Mouse (Mus musculus) liver, embryonic 11.5 days (tissue): ENCODE measurements around the gene Fgf10. TPM values are rescaled to one million over a fixed set of nuclear protein-coding genes. Genes with fewer than 3 reads are reported as not detected.

Source experiments
- ATAC-seq: fragments of 200-750 bp; cut with Nextera tagmentation; replicated peaks from 2 replicates; pipeline ENCODE4 v1.8.0; 2017; ENCODE audit warnings: moderate number of reproducible peaks, mild to moderate bottlenecking, moderate TSS enrichment, moderate library complexity; ENCODE audit not compliant: low FRiP score
- DNase-seq: peaks from one replicate; pipeline ENCODE4 v3.0.0-alpha.2; 2017; ENCODE audit warnings: low spot score
- H3K27ac ChIP-seq: fragments of 300-500 bp; sonication (generic); 2 replicates; pipeline ENCODE4 v1.5.1; 2014; ENCODE audit warnings: mild to moderate bottlenecking, low read depth, low read length, control low read depth
- H3K27me3 ChIP-seq: fragments of 300-500 bp; sonication (generic); replicated peaks from 2 replicates; pipeline ENCODE4 v1.6.1; 2014; ENCODE audit warnings: low read length, mixed read lengths; ENCODE audit not compliant: control insufficient read depth, insufficient read depth
- H3K36me3 ChIP-seq: fragments of 300-500 bp; sonication (generic); 2 replicates; pipeline ENCODE4 v1.6.1; 2014; ENCODE audit warnings: mild to moderate bottlenecking, low read length, moderate library complexity, mixed read lengths; ENCODE audit not compliant: control insufficient read depth, insufficient read depth
- H3K4me1 ChIP-seq: fragments of 300-500 bp; sonication (generic); replicated peaks from 2 replicates; pipeline ENCODE4 v1.6.1; 2014; ENCODE audit warnings: low read length, mixed read lengths; ENCODE audit not compliant: control insufficient read depth, insufficient read depth
- H3K4me2 ChIP-seq: fragments of 300-500 bp; sonication (generic); 2 replicates; pipeline ENCODE4 v1.6.1; 2014; ENCODE audit warnings: mild to moderate bottlenecking, control low read depth, moderate library complexity
- H3K4me3 ChIP-seq: fragments of 300-500 bp; sonication (generic); 2 replicates; pipeline ENCODE4 v1.5.1; 2014; ENCODE audit warnings: low read depth, low read length, control low read depth
- H3K9ac ChIP-seq: fragments of 300-500 bp; sonication (generic); 2 replicates; pipeline ENCODE4 v1.6.1; 2014; ENCODE audit warnings: low read depth, low read length, control low read depth
- H3K9me3 ChIP-seq: fragments of 300-500 bp; sonication (generic); 2 replicates; pipeline ENCODE4 v1.6.1; 2016; ENCODE audit warnings: low read length, inconsistent platforms, mixed read lengths; ENCODE audit not compliant: control insufficient read depth
- WGBS: fragments of 180-500 bp; shearing (Covaris S2); extraction: QIAGEN DNeasy Blood & Tissue Kit; methylation state at CpG from one replicate; pipeline ENCODE4 v1.1.7; 2014; 5-methylcytosine and 5-hydroxymethylcytosine counted together
- polyA plus RNA-seq: library from polyadenylated mRNA; unstranded; fragments of >200 nt; fragmentation: Nextera tagmentation; extraction: Ambion mirVana; gene quantifications from 2 replicates; pipeline ENCODE4 v1.2.1, GENCODE M21; 2014

The Fgf10 gene
- polyA plus RNA-seq: 2.2 and 2.4 TPM in 2 replicates

DNA sequence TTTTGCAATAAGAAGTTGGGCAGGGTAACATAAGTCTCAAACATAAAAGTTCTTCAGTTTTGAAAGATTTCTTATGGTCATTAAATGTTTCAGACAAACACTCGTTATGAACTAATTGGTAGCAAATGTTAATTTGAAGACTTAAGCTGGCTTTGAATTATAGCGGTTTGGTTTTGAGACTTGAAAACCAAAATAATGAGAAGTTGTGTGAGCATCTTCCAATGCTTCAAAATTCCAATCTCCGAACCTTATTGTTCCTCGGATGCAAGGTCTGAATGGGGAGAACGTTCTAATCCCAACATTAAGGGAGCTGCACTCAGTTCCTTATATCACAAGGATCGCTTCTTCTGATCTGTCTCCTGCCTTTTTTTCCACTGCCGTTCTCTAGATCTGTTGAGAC lies at the start of gene Fgf10:
TSS of gene Fgf10 (plus strand) at position 301 of the 400 bp plus-strand sequence.
- Histone ChIP-seq H3K36me3 (no peaks in the 10 kb centered on the region), H3K4me2 (no peak within 1 kb of the TSS), H3K9ac (no peak within 1 kb of the TSS), H3K4me3 (no peak within 1 kb of the TSS), H3K27ac (no peak within 1 kb of the TSS), H3K9me3 (no peaks in the 10 kb centered on the region), H3K4me1 (no peaks in the 10 kb centered on the region), H3K27me3 (no peaks in the 10 kb centered on the region)
- 85% methylated on average over 7 of the region's 7 CpGs for WGBS
- ATAC-seq: no peak
- DNase-seq: no peak

DNA sequence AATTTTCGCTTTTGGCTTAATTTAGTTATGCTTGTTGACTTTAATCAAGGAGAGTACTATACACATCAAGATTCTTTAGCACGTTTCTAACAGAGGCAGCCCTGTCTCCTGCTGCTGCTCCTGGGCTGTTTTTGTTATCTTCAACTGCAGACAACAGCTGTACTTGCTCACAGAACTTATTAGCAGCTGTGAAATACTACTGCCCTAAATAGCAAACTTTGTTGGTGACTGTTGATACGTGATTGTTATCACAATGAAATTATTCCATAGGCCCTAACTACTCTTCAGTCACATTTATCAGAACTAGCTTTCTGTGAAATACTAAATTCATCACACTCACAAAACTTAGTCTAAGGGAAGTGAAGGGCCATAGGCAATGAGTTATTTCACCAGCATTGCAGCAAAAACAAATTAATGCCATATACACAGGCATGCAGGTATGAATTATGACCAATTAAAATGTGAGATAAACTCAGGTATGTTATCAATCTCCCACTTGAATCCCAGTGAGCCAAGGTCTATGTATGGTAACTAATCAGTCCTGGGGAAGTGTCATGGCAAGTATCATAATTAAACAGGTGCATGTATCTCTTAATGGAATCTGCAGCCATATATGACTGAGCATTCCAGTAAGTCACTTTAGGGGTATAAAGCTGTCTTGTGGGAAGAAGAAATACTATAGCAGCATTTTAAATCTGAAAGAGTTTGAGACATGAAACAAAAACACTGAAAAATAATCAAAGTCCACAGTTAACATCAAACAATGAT lies 39.7 kb upstream of the Fgf10 start:
- WGBS: 26% methylated on average over 3 of the region's 3 CpGs
- Histone ChIP-seq H3K4me2 (no peak overlapping the region), H3K27me3 (no peaks in the 10 kb centered on the region), H3K9ac (no peak overlapping the region), H3K36me3 (no peaks in the 10 kb centered on the region), H3K9me3 (no peaks in the 10 kb centered on the region), H3K27ac (no peak overlapping the region), H3K4me1 (no peaks in the 10 kb centered on the region), H3K4me3 (no peak overlapping the region)
- ATAC-seq: peak; percentile 97
- no peak for DNase-seq

DNA sequence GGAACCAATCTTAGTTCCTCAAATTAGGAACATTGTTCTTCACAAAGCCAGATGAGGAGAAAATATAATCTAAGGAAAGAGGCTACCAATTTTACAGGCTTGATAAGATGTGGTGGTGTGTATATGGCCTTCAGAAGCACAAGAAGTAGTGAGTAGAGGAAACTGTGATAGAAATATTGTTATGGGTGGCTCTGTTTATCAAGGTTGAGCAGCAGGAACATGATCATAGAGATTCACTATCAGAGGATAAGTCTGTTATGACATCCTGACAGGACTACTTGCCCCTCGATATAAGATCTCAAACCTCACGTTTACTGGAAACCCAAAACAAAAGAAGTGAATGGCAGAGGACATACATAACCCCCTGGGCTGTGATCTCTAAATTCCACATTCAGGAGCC lies 38.1 kb upstream of the Fgf10 start:
- H3K4me1 ChIP-seq: no peaks in the 10 kb centered on the region
- ATAC-seq: peak; percentile 42
- no peak overlapping the region for H3K27ac ChIP-seq
- H3K27me3 ChIP-seq: no peaks in the 10 kb centered on the region
- no peak overlapping the region for H3K4me3 ChIP-seq
- H3K4me2 ChIP-seq: no peak overlapping the region
- H3K36me3 ChIP-seq: no peaks in the 10 kb centered on the region
- 49% methylated on average over 2 of the region's 2 CpGs for WGBS
- no peaks in the 10 kb centered on the region for H3K9me3 ChIP-seq
- no peak for DNase-seq
- H3K9ac ChIP-seq: no peak overlapping the region

DNA sequence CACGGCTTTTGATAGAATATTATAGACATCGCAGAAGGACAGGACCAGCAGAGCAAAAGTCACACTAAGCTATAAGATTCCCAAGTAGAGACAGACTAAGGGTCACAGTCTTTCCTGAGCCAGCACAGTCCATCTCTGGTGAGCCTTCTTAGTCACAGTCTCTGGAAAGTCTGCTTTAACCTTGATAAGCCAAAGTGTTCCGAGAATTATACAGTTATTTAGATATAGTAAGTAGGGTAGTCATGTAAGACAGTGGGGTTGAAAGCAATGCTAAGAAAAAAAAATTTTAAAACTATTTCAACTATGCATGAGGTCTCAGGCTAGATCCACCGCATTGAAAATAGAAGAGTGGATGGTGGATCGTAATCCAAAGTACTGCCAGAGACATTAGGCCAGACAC lies 33.5 kb upstream of the Fgf10 start:
- no peaks in the 10 kb centered on the region for H3K4me1 ChIP-seq
- WGBS: 84% methylated on average over 5 of the region's 5 CpGs
- ATAC-seq: peak; percentile 42; the same call in 1 of the 2 replicates

DNA sequence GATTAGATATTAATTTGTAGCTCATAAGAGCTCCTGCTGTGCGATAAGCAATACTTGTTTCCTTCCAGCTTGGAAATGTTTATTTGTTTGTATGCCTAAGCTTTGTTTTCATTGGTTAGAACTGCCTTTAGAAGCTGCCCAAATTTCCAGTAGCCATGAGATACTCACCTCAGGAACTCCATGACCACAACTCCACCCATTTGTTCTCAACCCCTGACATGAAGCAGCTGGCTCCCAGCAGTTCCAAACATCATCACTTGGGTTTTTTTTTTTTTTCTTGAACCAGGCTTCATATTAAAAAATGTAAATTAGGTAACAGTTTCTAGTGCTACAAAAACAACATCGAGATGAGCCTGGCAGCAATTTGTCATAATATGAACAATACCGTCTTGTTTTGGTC lies 27.0 kb upstream of the Fgf10 start:
- WGBS: 89% methylated on average over 3 of the region's 3 CpGs
- Histone ChIP-seq H3K4me3 (no peak overlapping the region), H3K27ac (no peak overlapping the region)

More for the DNA sequence above, 33.5 kb upstream of the Fgf10 start:
- no peak for DNase-seq
- no peak overlapping the region for H3K9ac ChIP-seq
- H3K36me3 ChIP-seq: no peaks in the 10 kb centered on the region
- no peak overlapping the region for H3K4me2 ChIP-seq
- H3K27me3 ChIP-seq: no peaks in the 10 kb centered on the region
- no peak overlapping the region for H3K4me3 ChIP-seq
- no peak overlapping the region for H3K27ac ChIP-seq
- H3K9me3 ChIP-seq: no peaks in the 10 kb centered on the region

DNA sequence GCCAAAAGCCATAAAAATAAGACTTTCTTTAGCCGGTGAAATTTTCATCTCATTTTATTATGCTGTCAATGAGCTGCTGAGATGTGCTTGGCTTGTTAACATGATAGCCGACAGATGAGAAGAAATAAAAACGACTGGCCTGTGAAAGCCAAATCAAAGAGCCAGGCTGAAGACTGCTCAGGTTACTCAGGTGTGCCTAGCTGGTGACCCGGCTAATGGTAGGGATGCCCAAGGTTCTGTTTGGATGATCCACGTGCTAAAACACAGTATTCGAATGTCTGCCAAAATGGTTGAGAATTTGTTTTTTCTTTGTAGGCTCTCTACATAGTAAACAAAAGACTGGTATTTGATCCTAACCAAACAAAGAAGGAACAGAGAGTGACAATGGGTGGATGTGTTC lies 26.5 kb upstream of the Fgf10 start:
- Histone ChIP-seq H3K4me2 (no peak overlapping the region), H3K27ac (no peak overlapping the region), H3K4me3 (no peak overlapping the region), H3K9me3 (no peaks in the 10 kb centered on the region), H3K4me1 (no peaks in the 10 kb centered on the region), H3K36me3 (no peaks in the 10 kb centered on the region), H3K27me3 (no peaks in the 10 kb centered on the region), H3K9ac (no peak overlapping the region)
- WGBS: 75% methylated on average over 6 of the region's 6 CpGs
- DNase-seq (no peak), ATAC-seq (no peak)

More for the DNA sequence above, 27.0 kb upstream of the Fgf10 start:
- no peaks in the 10 kb centered on the region for H3K27me3 ChIP-seq
- no peaks in the 10 kb centered on the region for H3K36me3 ChIP-seq
- H3K4me1 ChIP-seq: no peaks in the 10 kb centered on the region
- no peak overlapping the region for H3K4me2 ChIP-seq
- no peak overlapping the region for H3K9ac ChIP-seq
- DNase-seq: no peak
- H3K9me3 ChIP-seq: no peaks in the 10 kb centered on the region
- no peak for ATAC-seq

DNA sequence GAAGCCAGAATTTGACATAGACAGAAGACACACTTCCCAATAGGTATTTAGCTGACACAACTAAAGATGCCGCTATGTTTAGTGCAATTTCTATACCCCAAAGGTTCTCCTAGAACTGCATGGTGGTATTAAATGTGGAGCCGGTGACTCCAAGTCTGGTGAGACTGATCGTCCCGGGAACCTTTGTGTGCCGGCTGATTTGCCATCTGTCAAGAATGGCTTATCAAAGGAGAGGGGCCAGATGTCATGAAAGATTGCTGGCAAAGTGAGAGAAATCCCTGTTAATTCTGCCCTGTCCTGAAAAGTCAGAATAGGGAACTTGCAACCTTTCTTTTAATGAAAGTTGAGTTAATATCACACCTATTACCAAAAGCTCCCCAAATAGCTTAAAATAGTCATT lies 12.6 kb upstream of the Fgf10 start:
- no peak overlapping the region for H3K4me3 ChIP-seq
- no peaks in the 10 kb centered on the region for H3K36me3 ChIP-seq
- no peak overlapping the region for H3K27ac ChIP-seq
- ATAC-seq (no peak), DNase-seq (no peak)
- 61% methylated on average over 5 of the region's 5 CpGs for WGBS
- H3K4me2 ChIP-seq: no peak overlapping the region
- no peaks in the 10 kb centered on the region for H3K4me1 ChIP-seq
- no peaks in the 10 kb centered on the region for H3K9me3 ChIP-seq
- no peaks in the 10 kb centered on the region for H3K27me3 ChIP-seq
- no peak overlapping the region for H3K9ac ChIP-seq

DNA sequence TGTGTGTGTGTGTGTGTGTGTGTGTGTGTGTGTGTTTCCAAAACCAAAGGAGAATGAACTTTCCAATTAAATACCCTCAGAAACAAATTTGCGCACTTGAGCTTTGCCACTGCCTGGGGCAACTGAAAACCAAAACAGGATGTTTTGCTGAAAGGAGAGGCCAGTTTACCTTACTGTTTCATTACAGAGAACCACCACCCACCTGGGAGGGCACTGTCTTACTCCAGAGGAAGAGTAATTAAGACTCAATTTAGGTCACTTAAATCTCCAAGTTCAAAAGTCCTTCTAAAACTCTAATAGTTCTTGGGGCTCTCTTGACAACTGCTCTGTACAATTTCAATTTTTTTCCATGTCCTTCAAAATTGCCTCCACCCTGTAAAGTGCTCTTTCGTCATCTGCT lies 11.6 kb upstream of the Fgf10 start:
- ATAC-seq: no peak
- Histone ChIP-seq H3K36me3 (no peaks in the 10 kb centered on the region), H3K4me1 (no peaks in the 10 kb centered on the region), H3K27ac (no peak overlapping the region), H3K9ac (no peak overlapping the region), H3K4me3 (no peak overlapping the region), H3K27me3 (no peaks in the 10 kb centered on the region), H3K9me3 (no peaks in the 10 kb centered on the region), H3K4me2 (no peak overlapping the region)
- no peak for DNase-seq
- WGBS: 92% methylated on average over 2 of the region's 2 CpGs

DNA sequence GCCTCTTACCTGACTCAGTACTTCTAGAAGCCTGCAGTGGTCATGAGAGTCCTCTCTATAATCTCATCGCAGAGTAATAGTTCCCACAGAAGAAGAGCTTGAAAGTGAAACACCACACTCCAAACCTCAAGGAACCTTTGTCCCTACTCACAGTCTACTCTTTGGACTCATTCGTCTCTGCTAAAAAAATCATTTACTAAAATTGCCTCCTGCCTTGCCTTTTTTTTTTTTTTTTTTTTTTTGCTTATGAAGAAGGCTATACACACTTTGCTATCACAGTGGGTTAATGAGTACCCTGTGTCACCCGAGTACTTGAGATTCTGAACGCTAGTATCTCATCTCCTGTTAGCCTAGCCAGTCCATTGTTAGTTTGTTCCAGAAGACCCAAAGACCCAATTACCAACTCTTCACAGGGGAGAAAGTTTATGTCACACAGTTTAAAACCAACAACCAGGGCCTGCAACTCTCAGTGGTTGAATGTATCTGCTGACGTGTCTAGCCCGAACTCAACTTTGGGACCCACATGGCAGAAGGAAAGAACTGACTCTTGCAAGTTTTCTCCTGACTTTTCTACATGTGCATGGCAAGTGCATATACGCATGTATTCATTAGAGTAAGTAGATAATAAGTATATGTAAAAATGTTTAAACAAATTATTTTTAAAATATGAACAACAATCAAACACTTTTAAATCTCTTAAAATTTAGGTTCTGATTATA lies 10.8 kb upstream of the Fgf10 start:
- ATAC-seq: no peak
- Histone ChIP-seq H3K4me1 (no peaks in the 10 kb centered on the region), H3K36me3 (no peaks in the 10 kb centered on the region), H3K9ac (no peak overlapping the region), H3K4me2 (no peak overlapping the region), H3K9me3 (no peaks in the 10 kb centered on the region), H3K4me3 (no peak overlapping the region), H3K27me3 (no peaks in the 10 kb centered on the region), H3K27ac (no peak overlapping the region)
- no peak for DNase-seq
- WGBS: 89% methylated on average over 7 of the region's 7 CpGs
